Mouse (Mus musculus) kidney, adult 2 months (tissue): ENCODE measurements around the gene Ddx11.
"Not testable (repeated sequence)": the region's sequence is repeated elsewhere in the genome, so short reads cannot be mapped to it uniquely, and the experiment has no call there.

Source experiments
- CTCF ChIP-seq: fragments of 200-500 bp; conservative IDR thresholded peaks from 2 replicates; pipeline ENCODE4 v1.5.1; 2011; ENCODE audit warnings: low read depth, mild to moderate bottlenecking, control low read depth, low read length, moderate library complexity, mixed read lengths; ENCODE audit not compliant: insufficient read depth, insufficient read length
- POLR2A ChIP-seq: fragments of 200-500 bp; IDR thresholded peaks from one replicate; pipeline ENCODE4 v1.6.1; 2011; ENCODE audit warnings: low read depth, low read length, control low read depth

GRCm38 (mm10) chr17:66152706-66153662, 29.7 kb downstream of the Ddx11 start:
- TF ChIP-seq CTCF, POLR2A: not testable (repeated sequence)
